Mouse (Mus musculus) heart, embryonic 11.5 days (tissue): ENCODE data around the gene Slc38a4. TPM values are rescaled to one million over a fixed set of nuclear protein-coding genes. Genes with fewer than 3 reads are reported as not detected.

Source experiments
- ATAC-seq: fragments of 200-750 bp; cut with Nextera tagmentation; replicated peaks from 2 replicates; pipeline ENCODE4 v1.8.0; 2017; ENCODE audit warnings: moderate library complexity; ENCODE audit not compliant: insufficient number of reproducible peaks, low FRiP score, low TSS enrichment
- H3K27ac ChIP-seq: fragments of 300-500 bp; sonication (generic); 2 replicates; pipeline ENCODE4 v1.5.1; 2014; ENCODE audit warnings: mild to moderate bottlenecking, low read depth, low read length
- H3K27me3 ChIP-seq: fragments of 300-500 bp; sonication (generic); 2 replicates; pipeline ENCODE4 v1.6.1; 2014; ENCODE audit warnings: mild to moderate bottlenecking, low read length, mixed read lengths; ENCODE audit not compliant: control insufficient read depth, insufficient read depth
- H3K36me3 ChIP-seq: fragments of 300-500 bp; sonication (generic); 2 replicates; pipeline ENCODE4 v1.6.1; 2014; ENCODE audit warnings: mild to moderate bottlenecking, low read length, moderate library complexity, mixed read lengths; ENCODE audit not compliant: control insufficient read depth, insufficient read depth
- H3K4me1 ChIP-seq: fragments of 300-500 bp; sonication (generic); 2 replicates; pipeline ENCODE4 v1.6.1; 2014; ENCODE audit warnings: low read length; ENCODE audit not compliant: control insufficient read depth, insufficient read depth
- H3K4me2 ChIP-seq: fragments of 300-500 bp; sonication (generic); 2 replicates; pipeline ENCODE4 v1.6.1; 2014; ENCODE audit warnings: mild to moderate bottlenecking, moderate library complexity
- H3K4me3 ChIP-seq: fragments of 300-500 bp; sonication (generic); 2 replicates; pipeline ENCODE4 v1.5.1; 2014; ENCODE audit warnings: low read depth, low read length
- H3K9ac ChIP-seq: fragments of 300-500 bp; sonication (generic); 2 replicates; pipeline ENCODE4 v1.6.1; 2014; ENCODE audit warnings: mild to moderate bottlenecking, low read depth, low read length, moderate library complexity
- H3K9me3 ChIP-seq: fragments of 300-500 bp; sonication (generic); replicated peaks from 2 replicates; pipeline ENCODE4 v1.6.1; 2016; ENCODE audit warnings: low read length; ENCODE audit not compliant: control insufficient read depth
- WGBS: fragments of 180-500 bp; shearing (Covaris S2); extraction: QIAGEN DNeasy Blood & Tissue Kit; methylation state at CpG from one replicate; pipeline ENCODE4 v1.1.7; 2014; ENCODE audit not compliant: insufficient replicate concordance; 5-methylcytosine and 5-hydroxymethylcytosine counted together
- polyA plus RNA-seq: library from polyadenylated mRNA; unstranded; fragments of >200 nt; fragmentation: Nextera tagmentation; extraction: Ambion mirVana; gene quantifications from 2 replicates; pipeline ENCODE4 v1.2.1, GENCODE M21; 2014

Slc38a4 gene
- polyA plus RNA-seq, 1 experiment from 2014 or later, result 177 TPM

- Histone ChIP-seq H3K27me3 (no peaks in the 10 kb centered on the region), H3K9me3 (no peaks in the 10 kb centered on the region), H3K9ac (no peak overlapping the region), H3K36me3 (no peaks in the 10 kb centered on the region), H3K4me1 (no peaks in the 10 kb centered on the region), H3K4me3 (no peak overlapping the region), H3K27ac (no peak overlapping the region), H3K4me2 (no peak overlapping the region)
- WGBS, result 58% methylated on average over 6 of the region's 6 CpGs
- no peak for ATAC-seq
Measured at GRCm38 (mm10) chr15:96948471-96948870, 107.3 kb downstream of the Slc38a4 start.

Other genes with a start within 250 kb of the Slc38a4 start
- gene Pced1b, start 191.2 kb upstream of the Slc38a4 start, polyA plus RNA-seq, result 2.8 and 3.4 TPM in 2 replicates
- gene Amigo2, start 191.3 kb upstream of the Slc38a4 start, polyA plus RNA-seq, result 3.3 and 3.4 TPM in 2 replicates